8 mouse cellular contexts compared by ENCODE assay signal in genomic region chr11:72135383-72136158, GRCm38 (mm10). TPM values are rescaled to one million over a fixed set of nuclear protein-coding genes. Genes with fewer than 3 reads are reported as not detected.
DNase-seq lines count a peak whose midpoint lies in the region; ATAC-seq lines count a peak whose summit lies in the region.

Gene Pitpnm3, minus strand, starts transcription at chr11:72135778.

- peaks cover 21% of the 10 kb centered on the region for H3K4me1 ChIP-seq in forebrain, embryonic 16.5 days (replicated peaks; ENCODE audit: control insufficient read depth, insufficient read depth, low read length)
- peaks cover 5% of the 10 kb centered on the region; the same call in 1 of the 2 replicates for H3K4me1 ChIP-seq in hindbrain, embryonic 11.5 days (replicated peaks; ENCODE audit: control insufficient read depth, insufficient read depth, low read length)
- H3K4me1 ChIP-seq in limb, embryonic 11.5 days (ENCODE audit: control insufficient read depth, insufficient read depth, low read length), result peaks cover 3% of the 10 kb centered on the region; the same call in 1 of the 2 replicates
- H3K4me1 ChIP-seq in midbrain, embryonic 16.5 days (ENCODE audit: control insufficient read depth, insufficient read depth, low read length), result peaks cover 11% of the 10 kb centered on the region; the same call in 1 of the 2 replicates

- H3K4me2 ChIP-seq in forebrain, embryonic 16.5 days (ENCODE audit: low read length), result peak within 1 kb of the TSS; percentile 98
- H3K4me2 ChIP-seq in hindbrain, embryonic 11.5 days (replicated peaks; ENCODE audit: low read depth, low read length), result peak within 1 kb of the TSS; percentile 100
- H3K4me2 ChIP-seq in limb, embryonic 11.5 days (ENCODE audit: low read depth, severe bottlenecking), result peak within 1 kb of the TSS; percentile 99
- H3K4me2 ChIP-seq in midbrain, embryonic 16.5 days (ENCODE audit: low read length), result peak within 1 kb of the TSS; percentile 68

- peak within 1 kb of the TSS; percentile 75 for H3K9ac ChIP-seq in forebrain, embryonic 16.5 days (replicated peaks; ENCODE audit: low read depth, low read length)
- H3K9ac ChIP-seq in hindbrain, embryonic 11.5 days (ENCODE audit: low read depth, low read length), result peak within 1 kb of the TSS; percentile 21
- peak within 1 kb of the TSS; percentile 57 for H3K9ac ChIP-seq in limb, embryonic 11.5 days (ENCODE audit: low read length)
- H3K9ac ChIP-seq in midbrain, embryonic 16.5 days (ENCODE audit: low read depth, low read length), result peak within 1 kb of the TSS; percentile 83

- peaks cover 29% of the 10 kb centered on the region for H3K27me3 ChIP-seq in forebrain, embryonic 16.5 days (replicated peaks; ENCODE audit: control insufficient read depth, insufficient read depth, low read length)
- peaks cover 35% of the 10 kb centered on the region for H3K27me3 ChIP-seq in hindbrain, embryonic 11.5 days (ENCODE audit: control insufficient read depth, insufficient read depth, low read length)
- H3K27me3 ChIP-seq in limb, embryonic 11.5 days (ENCODE audit: control insufficient read depth, insufficient read depth, low read length), result peaks cover 51% of the 10 kb centered on the region
- H3K27me3 ChIP-seq in midbrain, embryonic 16.5 days (ENCODE audit: control insufficient read depth, insufficient read depth, low read depth, low read length), result peaks cover 11% of the 10 kb centered on the region

- no peak for DNase-seq in cerebellum, postnatal 4 days (ENCODE audit: low spot score in 2 of 2)
- peak; percentile 78 for DNase-seq in cerebellum, adult 11 months
- peak; percentile 47 for DNase-seq in hindbrain, embryonic 11.5 days (ENCODE audit: low spot score)
- DNase-seq in limb, embryonic 11.5 days (ENCODE audit: low spot score), result peak; percentile 49
- DNase-seq in thymus, postnatal 0 days (ENCODE audit: low spot score), result no peak

- no peak within 1 kb of the TSS for H3K27ac ChIP-seq in forebrain, embryonic 16.5 days (ENCODE audit: low read length)
- no peak within 1 kb of the TSS for H3K27ac ChIP-seq in hindbrain, embryonic 11.5 days (ENCODE audit: low read depth, low read length)
- no peak within 1 kb of the TSS for H3K27ac ChIP-seq in limb, embryonic 11.5 days (replicated peaks; ENCODE audit: low read depth, low read length)
- peak within 1 kb of the TSS; percentile 15 for H3K27ac ChIP-seq in midbrain, embryonic 16.5 days (ENCODE audit: low read length)

- no peaks in the 10 kb centered on the region for H3K36me3 ChIP-seq in forebrain, embryonic 16.5 days (ENCODE audit: control insufficient read depth, insufficient read depth)
- no peaks in the 10 kb centered on the region for H3K36me3 ChIP-seq in hindbrain, embryonic 11.5 days (ENCODE audit: control insufficient read depth, insufficient read depth, low read length)
- H3K36me3 ChIP-seq in limb, embryonic 11.5 days (ENCODE audit: control insufficient read depth, insufficient read depth, low read length), result no peaks in the 10 kb centered on the region
- H3K36me3 ChIP-seq in midbrain, embryonic 16.5 days (ENCODE audit: control insufficient read depth, insufficient read depth, low read length), result no peaks in the 10 kb centered on the region

- peak within 1 kb of the TSS; percentile 66 for H3K4me3 ChIP-seq in forebrain, embryonic 16.5 days (replicated peaks; ENCODE audit: low read length)
- H3K4me3 ChIP-seq in hindbrain, embryonic 11.5 days (ENCODE audit: low read depth, low read length), result peak within 1 kb of the TSS; percentile 60
- H3K4me3 ChIP-seq in limb, embryonic 11.5 days (ENCODE audit: low read depth, low read length), result peak within 1 kb of the TSS; percentile 45
- peak within 1 kb of the TSS; percentile 70 for H3K4me3 ChIP-seq in midbrain, embryonic 16.5 days (ENCODE audit: low read depth, low read length)

- no peaks in the 10 kb centered on the region for H3K9me3 ChIP-seq in forebrain, embryonic 16.5 days (ENCODE audit: control insufficient read depth, low read length)
- no peaks in the 10 kb centered on the region for H3K9me3 ChIP-seq in hindbrain, embryonic 11.5 days (ENCODE audit: control insufficient read depth, low read length)
- no peaks in the 10 kb centered on the region for H3K9me3 ChIP-seq in limb, embryonic 11.5 days (ENCODE audit: control insufficient read depth, low read length)
- no peaks in the 10 kb centered on the region for H3K9me3 ChIP-seq in midbrain, embryonic 16.5 days (replicated peaks; ENCODE audit: control insufficient read depth, low read length, poor library complexity, severe bottlenecking)

- under 1% methylated on average over 84 of the region's 107 CpGs for WGBS in forebrain, embryonic 16.5 days
- under 1% methylated on average over 77 of the region's 107 CpGs for WGBS in hindbrain, embryonic 11.5 days
- WGBS in limb, embryonic 11.5 days, result under 1% methylated on average over 50 of the region's 107 CpGs
- WGBS in midbrain, embryonic 16.5 days, result under 1% methylated on average over 36 of the region's 107 CpGs

- peak; percentile 17; the same call in 1 of the 2 replicates for ATAC-seq in cerebellum, adult (ENCODE audit: insufficient number of reproducible peaks, low FRiP score, low TSS enrichment)
- ATAC-seq in forebrain, embryonic 16.5 days, result peak; percentile 49
- ATAC-seq in hindbrain, embryonic 11.5 days (ENCODE audit: low FRiP score), result peak; percentile 43; the same call in 1 of the 2 replicates
- ATAC-seq in limb, embryonic 11.5 days (ENCODE audit: insufficient number of reproducible peaks, low FRiP score, low TSS enrichment, low read depth), result no peak
- ATAC-seq in midbrain, embryonic 16.5 days, result peak; percentile 61

RNA-seq across cellular contexts. Expression of gene Pitpnm3, which starts in this region (rescaled TPM):
- polyA plus RNA-seq in forebrain, embryonic 16.5 days (2015; fragmentation: Nextera tagmentation; extraction: Ambion mirVana), result 2.0 and 3.0 TPM in 2 replicates
- 0.45 and 0.48 TPM in 2 replicates for polyA plus RNA-seq in hindbrain, embryonic 11.5 days (2014; fragmentation: Nextera tagmentation; extraction: Ambion mirVana)
- 0.24 TPM in 1 of 2 replicates, not detected in the other for polyA plus RNA-seq in limb, embryonic 11.5 days (2014; fragmentation: Nextera tagmentation; extraction: Ambion mirVana)
- polyA plus RNA-seq in midbrain, embryonic 16.5 days (2015; fragmentation: Nextera tagmentation; extraction: Ambion mirVana), result 5.4 and 6.1 TPM in 2 replicates
- polyA plus RNA-seq in thymus, postnatal 0 days (2015; fragmentation: Nextera tagmentation; extraction: Ambion mirVana), result 0.05 and 0.14 TPM in 2 replicates

Comparison
In these comparisons a context has a peak if more than half of its experiments do, and no peak if none do; other contexts are left out.
1. Peak in DNase-seq, ATAC-seq, H3K4me3 ChIP-seq, H3K9ac ChIP-seq and H3K4me2 ChIP-seq in hindbrain, embryonic 11.5 days; RNA of the gene not detected or under 1 TPM.
2. Peak in DNase-seq, H3K4me3 ChIP-seq, H3K9ac ChIP-seq and H3K4me2 ChIP-seq in limb, embryonic 11.5 days; RNA of the gene not detected or under 1 TPM.
3. H3K9ac ChIP-seq: peak in every context shown above with its lines; median percentile 83 in midbrain, embryonic 16.5 days; 75 in forebrain, embryonic 16.5 days; 57 in limb, embryonic 11.5 days; 21 in hindbrain, embryonic 11.5 days.